21 mouse cellular contexts compared by ENCODE assay signal in the genomic region with DNA sequence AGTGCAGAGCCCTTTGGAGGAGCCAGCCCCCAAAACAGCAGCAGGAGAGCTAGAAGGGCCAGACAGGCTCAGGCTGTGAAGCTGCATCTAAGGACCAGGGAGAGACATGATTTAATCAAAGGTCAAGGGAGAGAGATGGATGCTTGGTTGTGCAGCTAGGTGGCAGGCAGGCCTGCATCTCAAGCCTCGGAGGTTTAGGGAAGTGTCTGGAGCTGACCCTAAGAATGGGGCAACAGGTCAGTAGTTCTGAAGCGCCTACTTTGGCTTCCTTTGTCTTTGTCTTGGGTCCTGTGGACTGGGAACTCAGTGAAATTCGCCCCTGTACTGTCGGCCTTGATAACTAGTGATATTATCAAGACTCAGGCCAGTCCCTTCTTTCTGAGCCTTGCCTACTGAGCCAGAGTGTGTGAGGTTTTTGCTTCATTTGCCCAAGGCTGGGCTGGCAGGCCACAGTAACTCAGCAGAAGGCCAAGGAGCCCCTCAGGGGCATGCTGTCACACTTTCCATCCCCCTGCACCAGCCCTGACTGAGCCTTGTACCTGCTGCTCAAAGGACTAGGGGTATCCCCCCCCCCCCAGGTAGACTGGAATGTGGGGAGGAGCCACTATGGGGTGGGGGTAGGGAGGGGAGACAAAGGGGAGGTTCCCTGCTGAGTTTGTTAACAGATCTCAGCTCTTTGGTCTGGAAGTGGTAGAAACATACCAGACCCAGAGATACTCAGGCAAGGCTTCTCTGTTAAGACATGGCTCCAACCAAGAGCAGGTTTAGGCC. TPM values are rescaled to one million over a fixed set of nuclear protein-coding genes. Genes with fewer than 3 reads are reported as not detected.
A peak's percentile ranks its signal among the peaks of the same experiment; 100 is the strongest.
DNase-seq lines count a peak whose midpoint lies in the region; ATAC-seq and TF ChIP-seq lines count a peak whose summit lies in the region.
"Had no signal": no experiment of that assay in that cellular context is flagged by ENCODE, and none has a peak within 500 bp of the region (broad histone marks: within the 10 kb centered on the region; RNA-seq: fewer than 3 reads in every experiment).

No protein-coding gene starts in this region.

- no peaks in the 10 kb centered on the region for H3K27me3 ChIP-seq in ES-Bruce4 (ENCODE audit: control insufficient read depth, insufficient read depth, low read length, poor library complexity, severe bottlenecking)
- peaks cover 18% of the 10 kb centered on the region for H3K27me3 ChIP-seq in liver, postnatal 0 days (ENCODE audit: insufficient read depth, low read length)

- TF ChIP-seq EP300 in ES-Bruce4 (IDR thresholded peaks at IDR 0.05; ENCODE audit: insufficient read depth, low read depth, low read length), result peak; percentile 97
- no peak for TF ChIP-seq EP300 in liver, postnatal 0 days (IDR thresholded peaks at IDR 0.05; ENCODE audit: low read depth)

- TF ChIP-seq CTCF in ES-Bruce4 (IDR thresholded peaks at IDR 0.05; ENCODE audit: low read depth, low read length), result peak; percentile 23
- peak; percentile 32 for TF ChIP-seq CTCF in liver, postnatal 0 days (IDR thresholded peaks at IDR 0.05; ENCODE audit: low read depth)

- TF ChIP-seq POLR2A in ES-Bruce4 (IDR thresholded peaks at IDR 0.05; ENCODE audit: insufficient read depth, low read length), result peak; percentile 50

- no peak for ATAC-seq in liver, postnatal 0 days
- ATAC-seq: forebrain, postnatal 0 days; midbrain, embryonic 16.5 days had no signal

- no peaks in the 10 kb centered on the region for H3K9me3 ChIP-seq in ES-Bruce4 (replicated peaks; ENCODE audit: control insufficient read depth, insufficient read depth, low read length, poor library complexity, severe bottlenecking)
- H3K9me3 ChIP-seq in liver, postnatal 0 days (ENCODE audit: low read length), result no peaks in the 10 kb centered on the region
- H3K9me3 ChIP-seq: megakaryocyte, embryonic 14.5 days; stomach, embryonic 15.5 days had no signal

- peak overlapping the region; percentile 19; the same call in 1 of the 2 replicates for H3K4me3 ChIP-seq in ES-Bruce4 (ENCODE audit: low read depth, low read length)
- H3K4me3 ChIP-seq in liver, postnatal 0 days (ENCODE audit: low read depth, low read length), result no peak overlapping the region
- H3K4me3 ChIP-seq: erythroblast, embryonic 14.5 days; layer of hippocampus, adult 2 months; megakaryocyte, embryonic 14.5 days; stomach, embryonic 15.5 days had no signal

- peak; percentile 52 for DNase-seq in kidney, postnatal 10 days
- DNase-seq in kidney, postnatal 36 days, result no peak
- peak; percentile 96 for DNase-seq in R1 (ENCODE audit: low read depth, low spot score)
- no peak for DNase-seq in liver, postnatal 0 days
- DNase-seq in cerebellum, adult 11 months, result no peak
- no peak for DNase-seq in layer of hippocampus, postnatal 25 days (ENCODE audit: extremely low spot score in 1 of 2, low spot score in 1 of 2)
- DNase-seq: adrenal gland, postnatal 10 days; cerebellum, adult 2 months; forebrain, postnatal 0 days; heart, adult 11 months; heart, postnatal 4 days; lung, embryonic 14.5 days; right cerebral cortex, adult 18-20 months; spleen, adult 18-20 months had no signal

- H3K9ac ChIP-seq in ES-Bruce4 (ENCODE audit: low read depth, poor library complexity, severe bottlenecking), result peak overlapping the region; percentile 26
- H3K9ac ChIP-seq in liver, postnatal 0 days (replicated peaks), result no peak overlapping the region
- H3K9ac ChIP-seq: forebrain, postnatal 0 days; lung, embryonic 14.5 days; stomach, embryonic 15.5 days had no signal

- peaks cover 19% of the 10 kb centered on the region for H3K36me3 ChIP-seq in ES-Bruce4 (ENCODE audit: control insufficient read depth, insufficient read depth, low read length, poor library complexity, severe bottlenecking)
- H3K36me3 ChIP-seq in liver, postnatal 0 days (replicated peaks; ENCODE audit: insufficient read depth, low read length), result no peaks in the 10 kb centered on the region
- H3K36me3 ChIP-seq: stomach, embryonic 15.5 days had no signal

- peaks cover 4% of the 10 kb centered on the region for H3K4me1 ChIP-seq in ES-Bruce4 (ENCODE audit: control insufficient read depth, insufficient read depth, low read length)
- H3K4me1 ChIP-seq in liver, postnatal 0 days (ENCODE audit: insufficient read depth), result peaks cover 15% of the 10 kb centered on the region

- H3K4me2 ChIP-seq in liver, postnatal 0 days (ENCODE audit: low read depth, low read length), result no peak overlapping the region
- H3K4me2 ChIP-seq: lung, embryonic 14.5 days; stomach, embryonic 15.5 days had no signal

- WGBS in liver, postnatal 0 days (ENCODE audit: insufficient replicate concordance), result 60% methylated on average over 4 of the region's 4 CpGs

- peak overlapping the region; percentile 96 for H3K27ac ChIP-seq in ES-Bruce4 (ENCODE audit: insufficient read depth, low read length)
- H3K27ac ChIP-seq in liver, postnatal 0 days (ENCODE audit: low read depth), result no peak overlapping the region
- H3K27ac ChIP-seq: layer of hippocampus, adult 2 months; stomach, embryonic 15.5 days had no signal

RNA-seq across cellular contexts. Expression of gene B3gnt7, which starts 5.4 kb away (rescaled TPM):
- 54.9 and 55.3 TPM in 2 replicates for polyA plus RNA-seq in ES-Bruce4 (2011; ENCODE audit: insufficient read depth, insufficient read length, low read depth, missing spikeins)
- 0.46 and 1.0 TPM in 2 replicates for polyA plus RNA-seq in liver, postnatal 0 days (2015; fragmentation: Nextera tagmentation; extraction: Ambion mirVana)
- total RNA-seq in layer of hippocampus, postnatal 25 days (2021), result 1 to 10 TPM; 1.5 to 1.6 TPM
- total RNA-seq: gastrocnemius, adult 18-20 months had no signal

RNA-seq across cellular contexts. Expression of gene Ncl, which starts 51.1 kb away (rescaled TPM):
- 1,350 and 1,473 TPM in 2 replicates for polyA plus RNA-seq in ES-Bruce4 (2011; ENCODE audit: insufficient read depth, insufficient read length, low read depth, missing spikeins)
- polyA plus RNA-seq in liver, postnatal 0 days (2015; fragmentation: Nextera tagmentation; extraction: Ambion mirVana), result 169 and 175 TPM in 2 replicates
- total RNA-seq in layer of hippocampus, postnatal 25 days (2021), result 100 to 1,000 TPM; 126 to 148 TPM

Comparison
In these comparisons a context has a peak if more than half of its experiments do, and no peak if none do; other contexts are left out.
1. DNase-seq: peak in kidney, postnatal 10 days (single experiment) and R1 (single experiment); none in kidney, postnatal 36 days (0 of 2), liver, postnatal 0 days (single experiment), cerebellum, adult 11 months (single experiment) and layer of hippocampus, postnatal 25 days (0 of 2).
2. RNA of gene B3gnt7, which starts 5.4 kb away (polyA plus RNA-seq): 54.9 to 55.3 TPM in ES-Bruce4; 0.46 to 1.0 TPM in liver, postnatal 0 days; every median in the first group is over 10 times any median in the second.